Mouse (Mus musculus) brain, embryonic 18.5 days (tissue): Measurements from ENCODE around the gene Clps.
"Not testable (repeated sequence)": the region's sequence is repeated elsewhere in the genome, so short reads cannot be mapped to it uniquely, and the experiment has no call there.

Source experiments
- DNase-seq: peaks from one replicate; pipeline ENCODE4 v3.0.0-alpha.2; 2012; ENCODE audit warnings: low read depth, low spot score

The Clps gene

DNA sequence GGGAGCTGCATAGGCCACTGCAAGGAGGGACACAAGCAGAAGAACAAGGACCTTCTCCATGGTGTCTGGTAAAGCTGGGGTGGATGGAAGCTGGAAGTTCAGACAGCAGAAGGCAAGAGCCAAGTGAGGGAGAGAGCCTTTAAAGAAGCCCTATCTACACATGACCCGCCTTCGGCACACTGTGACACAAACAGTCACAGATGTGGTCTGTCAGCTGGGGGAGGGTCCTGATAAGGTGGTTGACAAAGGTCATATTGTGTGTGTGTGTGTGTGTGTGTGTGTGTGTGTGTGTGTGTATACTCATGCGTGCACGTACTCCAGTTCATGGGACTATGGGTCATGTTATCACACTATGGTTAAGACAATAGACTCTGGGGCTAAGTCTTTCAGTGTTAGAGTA is at the start of gene Clps:
Gene Clps, minus strand, starts transcription at position 169 of the 400 bp plus-strand sequence.
- no peak for DNase-seq

- DNase-seq: no peak
These were observed 49.0 kb upstream of the Clps start for GRCm38 (mm10) chr17:28609543-28609942.

DNA sequence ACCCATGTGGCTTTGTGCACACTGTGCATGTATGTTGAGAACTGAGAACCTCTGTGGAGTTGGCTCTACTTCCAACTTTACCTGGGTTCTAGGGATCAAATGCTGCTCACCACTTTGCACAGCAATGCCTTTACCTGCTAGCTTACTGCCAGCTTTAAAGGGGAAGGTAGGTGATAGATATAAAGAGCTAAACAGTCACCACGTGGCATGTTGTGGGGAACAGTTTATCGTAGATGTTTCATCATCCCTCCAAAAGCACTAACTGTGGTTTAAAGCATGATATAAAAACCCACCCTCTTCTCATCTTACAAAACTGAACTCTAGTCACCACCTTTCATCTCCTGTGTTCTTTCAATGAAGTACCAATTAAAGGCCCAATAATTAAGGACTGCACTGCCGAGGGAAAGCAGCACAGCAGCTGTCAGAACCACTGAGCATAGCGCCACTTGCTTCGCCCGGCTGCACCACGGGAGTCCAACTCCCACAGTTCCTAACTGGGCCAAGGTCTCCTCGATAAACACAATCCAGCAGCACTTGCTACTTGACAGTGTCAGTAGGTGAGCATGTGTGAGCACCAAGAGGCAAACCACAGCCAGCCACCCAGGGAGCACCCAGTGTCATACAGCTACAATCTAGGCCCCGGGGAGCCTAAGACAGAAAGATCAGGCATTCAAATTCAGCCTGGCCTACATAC is 41.1 kb upstream of the Clps start:
- DNase-seq: no peak

DNA sequence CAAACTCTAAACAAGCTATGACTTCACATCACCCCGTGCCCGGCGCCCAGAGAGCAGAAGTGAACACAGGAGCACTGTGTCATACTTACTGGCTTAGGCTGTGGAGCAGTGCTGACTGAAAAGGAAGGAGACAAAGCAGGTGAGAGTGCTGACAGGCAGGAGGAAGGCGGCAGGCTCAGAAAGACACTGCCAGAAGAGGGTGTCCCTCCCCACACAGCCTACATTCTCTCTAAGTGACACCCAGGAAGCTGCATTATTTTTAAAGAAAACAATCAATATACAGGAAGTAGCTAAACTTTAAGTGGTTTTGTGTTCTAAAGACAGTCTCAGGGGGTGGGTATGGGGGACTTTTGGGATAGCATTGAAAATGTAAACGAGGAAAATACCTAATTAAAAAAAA is 40.2 kb upstream of the Clps start:
- no peak for DNase-seq

DNA sequence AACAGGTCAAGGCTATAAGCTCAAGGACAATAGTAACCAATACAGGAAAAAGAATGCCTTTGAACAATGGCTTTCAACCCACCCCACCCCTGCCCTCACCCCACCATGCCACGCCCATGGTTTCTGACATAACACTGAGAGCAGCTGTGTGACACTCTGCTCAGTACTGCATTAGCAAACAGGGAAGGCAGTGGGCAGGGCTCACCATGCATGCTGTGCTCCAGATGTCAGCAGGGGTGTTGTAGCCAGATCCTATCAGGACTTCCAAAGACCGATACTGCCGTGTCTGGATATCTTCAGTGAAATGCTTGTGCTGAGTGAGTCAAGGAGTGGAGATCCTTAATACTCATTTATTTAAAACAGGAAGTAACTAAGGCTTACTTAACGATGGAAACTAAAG is 33.4 kb upstream of the Clps start:
- DNase-seq: no peak

DNA sequence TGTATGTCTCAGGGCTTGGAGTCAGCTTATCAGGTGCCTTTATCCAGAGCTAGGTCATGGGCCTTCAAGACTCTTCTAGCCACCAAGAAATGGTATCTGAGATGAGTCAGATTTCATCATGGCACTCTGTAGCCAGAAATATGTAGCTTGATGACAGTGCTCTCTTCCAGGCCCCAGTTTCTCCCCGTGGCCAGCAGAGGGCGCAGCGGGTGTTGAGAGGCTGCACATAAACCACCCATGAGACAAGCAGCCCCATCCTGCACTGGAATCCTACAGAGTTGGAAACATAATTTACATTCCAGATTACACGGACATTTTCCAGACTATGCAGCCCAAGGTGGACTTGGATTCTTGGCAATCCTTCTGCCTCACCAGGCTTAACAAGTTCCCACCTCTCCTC is 32.4 kb upstream of the Clps start:
- peak; percentile 18 for DNase-seq

GRCm38 (mm10) chr17:28591476-28591875 is 30.9 kb upstream of the Clps start:
- no peak for DNase-seq

DNA sequence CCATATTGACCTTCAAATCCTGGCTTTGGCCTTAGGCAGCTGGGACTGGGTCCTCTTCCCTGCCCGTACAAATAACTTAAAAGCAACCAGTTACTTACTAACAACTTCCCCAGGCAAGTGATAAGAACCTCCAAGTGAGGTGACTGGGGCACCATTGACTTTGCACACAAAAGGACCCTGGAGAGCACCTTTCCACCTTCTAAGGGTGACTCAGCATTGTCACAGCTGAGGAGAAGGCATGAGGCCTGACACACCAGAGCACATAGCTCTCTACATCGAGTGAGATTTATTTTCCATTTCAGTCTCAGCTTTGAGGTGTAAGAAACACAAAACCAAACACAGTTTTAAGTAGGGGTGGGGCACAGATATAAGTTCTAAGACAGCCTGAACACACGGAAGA is 30.0 kb upstream of the Clps start:
- no peak for DNase-seq

DNA sequence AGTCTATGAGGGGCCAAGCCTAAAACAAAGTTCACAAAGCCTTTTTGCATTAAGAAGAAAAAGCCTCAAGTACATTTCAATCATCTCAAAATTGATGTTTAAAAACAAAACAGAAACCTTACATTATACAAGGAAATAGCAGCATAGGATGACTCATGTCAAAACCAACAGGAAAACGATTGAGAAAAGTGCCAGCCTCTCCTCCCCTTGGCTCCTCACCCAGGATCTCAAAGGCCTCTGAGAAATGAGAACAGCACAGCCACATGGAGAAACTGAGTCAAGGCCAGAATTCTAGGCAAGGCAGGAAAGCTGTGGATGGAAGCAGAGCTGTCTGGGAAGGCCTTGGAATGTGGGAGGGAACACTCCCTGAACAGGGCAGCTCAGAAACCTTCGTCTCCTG is 28.0 kb upstream of the Clps start:
- DNase-seq: no peak

DNA sequence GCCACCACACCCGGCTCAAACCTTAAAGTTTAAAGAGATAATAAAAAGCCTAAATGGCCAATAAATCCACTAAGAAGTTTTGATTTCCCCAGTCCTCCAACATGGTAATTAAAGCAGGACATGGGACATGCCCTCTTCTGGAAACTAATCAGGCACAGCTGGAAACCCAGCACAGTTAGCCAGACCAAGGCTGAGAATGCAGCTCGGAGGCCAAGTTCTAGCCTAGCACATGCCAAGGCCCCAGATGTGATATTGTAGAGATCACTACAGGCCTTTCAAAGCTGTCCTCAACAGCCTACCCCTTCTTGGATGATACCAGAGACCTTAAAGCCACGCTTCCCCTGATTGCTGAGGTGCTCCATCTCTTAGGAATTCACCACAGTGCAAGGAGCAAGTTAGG is 25.9 kb upstream of the Clps start:
- DNase-seq: no peak

GRCm38 (mm10) chr17:28581056-28581455 is 20.5 kb upstream of the Clps start:
- DNase-seq: no peak

DNA sequence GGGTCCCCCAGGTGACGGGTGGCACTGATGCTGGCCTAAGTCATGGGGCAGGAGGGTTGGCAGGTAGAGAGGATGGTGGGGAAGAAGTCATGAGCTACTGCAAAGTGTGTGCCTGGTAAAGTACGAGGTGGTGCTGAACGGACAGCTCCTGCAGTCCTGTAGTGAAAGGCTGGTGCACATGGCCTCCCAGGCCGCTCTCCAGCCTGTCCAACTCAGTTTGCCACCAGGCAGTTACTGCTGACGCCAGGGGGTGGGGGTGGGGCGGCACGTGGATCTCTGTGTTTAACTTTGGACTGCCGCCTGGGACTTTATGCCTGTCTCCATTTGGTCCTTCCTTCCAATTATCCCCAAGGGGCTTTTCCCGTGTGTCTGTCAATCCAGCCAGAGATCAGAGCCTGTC is 19.8 kb upstream of the Clps start:
- DNase-seq: no peak

DNA sequence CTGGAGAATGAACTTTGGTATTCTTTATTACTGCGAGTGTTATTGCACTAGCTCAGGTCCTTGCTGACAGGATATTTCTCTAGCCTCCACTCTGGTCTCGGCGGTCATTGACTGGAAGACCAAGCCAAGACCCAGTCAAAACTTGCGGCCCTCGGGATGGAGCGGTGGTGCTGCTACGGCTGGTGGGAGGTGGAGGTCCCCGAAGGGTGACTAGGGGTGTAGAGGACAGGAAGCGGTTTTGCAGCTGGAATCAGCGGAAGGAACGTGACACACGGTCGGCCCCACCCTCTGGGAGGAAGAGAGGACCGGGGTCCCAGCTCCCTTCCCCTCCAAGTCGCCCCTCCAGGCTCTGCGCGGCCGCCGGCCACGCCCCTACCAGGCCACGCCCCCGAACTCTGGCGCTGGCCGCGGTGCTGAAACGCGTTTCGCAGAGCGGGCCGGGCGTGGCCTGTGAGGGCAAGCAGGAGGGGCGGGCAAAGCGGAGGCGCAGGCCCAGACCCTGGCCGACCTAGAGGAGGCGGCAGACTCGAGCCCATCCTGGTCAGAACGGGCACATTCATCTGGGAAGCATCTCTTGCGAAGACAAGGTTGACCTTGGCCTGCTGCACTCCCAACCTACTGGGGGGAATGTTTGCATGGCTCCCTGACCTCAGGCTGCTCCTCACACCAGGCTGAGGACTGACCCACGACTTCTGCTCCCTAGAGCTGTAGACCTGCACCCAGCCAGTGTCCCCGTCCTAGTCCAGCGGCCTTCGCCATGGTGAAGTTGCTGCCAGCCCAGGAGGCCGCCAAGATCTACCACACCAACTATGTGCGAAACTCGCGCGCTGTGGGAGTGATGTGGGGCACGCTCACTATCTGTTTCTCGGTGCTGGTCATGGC is 14.9 kb upstream of the Clps start, which contains the start of gene Lhfpl5:
Gene Lhfpl5, plus strand, starts transcription at position 398 of the 882 bp plus-strand sequence.
- DNase-seq: peak; percentile 10

- no peak for DNase-seq
These were observed 12.4 kb upstream of the Clps start for GRCm38 (mm10) chr17:28572941-28573340.

DNA sequence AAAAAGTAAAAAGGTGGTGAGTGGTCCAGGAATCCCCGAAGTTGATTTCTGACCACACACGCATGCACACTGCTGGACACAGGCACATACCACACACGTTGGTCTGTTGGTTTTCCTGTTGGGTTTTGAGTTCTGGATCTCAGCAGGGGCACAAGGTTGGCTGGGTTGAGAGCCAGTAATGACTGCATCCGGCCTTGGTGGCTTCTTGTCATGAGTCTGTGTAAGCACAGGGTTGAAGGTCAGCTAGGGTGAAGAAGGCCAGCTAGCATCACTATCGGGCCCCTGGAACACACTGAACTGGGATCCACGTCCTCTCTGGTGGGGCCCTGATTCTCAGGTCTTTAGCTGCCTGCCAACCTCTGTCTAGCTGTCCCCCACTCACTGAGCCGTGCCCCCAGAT is 12.0 kb upstream of the Clps start:
- no peak for DNase-seq

GRCm38 (mm10) chr17:28571868-28572267 is 11.3 kb upstream of the Clps start:
- no peak for DNase-seq

DNA sequence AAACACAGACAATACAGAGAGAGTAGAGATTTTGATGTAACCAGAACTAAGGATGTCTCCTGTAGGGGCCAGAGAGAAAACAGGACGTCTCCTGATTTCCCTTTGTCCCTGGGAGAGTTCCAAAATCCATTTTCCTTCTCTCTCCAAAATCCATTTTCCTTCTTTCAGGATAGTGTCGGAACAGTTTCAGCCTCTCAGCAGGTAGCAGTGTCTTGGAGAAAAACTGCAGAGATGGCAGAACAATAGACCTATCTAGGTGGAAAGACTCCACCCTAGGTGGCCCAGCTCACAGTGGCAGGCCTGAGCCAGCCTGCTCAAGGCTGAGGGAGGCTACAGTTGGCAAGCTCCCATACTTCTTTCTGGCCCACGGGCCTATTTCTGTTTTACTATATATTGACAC is 7.0 kb upstream of the Clps start:
- no peak for DNase-seq

- DNase-seq: no peak
These were observed 4.6 kb upstream of the Clps start for GRCm38 (mm10) chr17:28565181-28565580.

GRCm38 (mm10) chr17:28561613-28562012 is 1.0 kb upstream of the Clps start:
- no peak for DNase-seq

DNA sequence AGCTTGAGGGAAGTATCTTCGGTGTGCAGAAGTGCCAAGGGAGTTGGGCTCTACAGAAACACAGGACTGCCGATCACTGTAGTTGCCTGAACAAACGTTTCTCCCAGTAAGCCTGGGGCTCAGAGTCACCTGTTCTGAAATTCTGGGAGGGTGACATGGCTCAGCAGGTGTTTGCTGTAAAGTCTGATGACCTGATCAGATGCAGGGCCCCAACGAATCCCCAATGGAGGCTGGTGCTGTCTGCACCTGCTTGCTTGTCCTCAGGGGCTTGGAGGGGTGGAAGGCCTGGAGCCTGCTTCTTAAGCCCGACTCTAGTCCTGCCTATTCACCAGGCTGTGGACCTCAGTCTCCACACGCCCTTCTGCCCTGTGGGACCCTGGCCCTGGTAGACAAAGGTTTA is 2.8 kb downstream of the Clps start:
- no peak for DNase-seq

DNA sequence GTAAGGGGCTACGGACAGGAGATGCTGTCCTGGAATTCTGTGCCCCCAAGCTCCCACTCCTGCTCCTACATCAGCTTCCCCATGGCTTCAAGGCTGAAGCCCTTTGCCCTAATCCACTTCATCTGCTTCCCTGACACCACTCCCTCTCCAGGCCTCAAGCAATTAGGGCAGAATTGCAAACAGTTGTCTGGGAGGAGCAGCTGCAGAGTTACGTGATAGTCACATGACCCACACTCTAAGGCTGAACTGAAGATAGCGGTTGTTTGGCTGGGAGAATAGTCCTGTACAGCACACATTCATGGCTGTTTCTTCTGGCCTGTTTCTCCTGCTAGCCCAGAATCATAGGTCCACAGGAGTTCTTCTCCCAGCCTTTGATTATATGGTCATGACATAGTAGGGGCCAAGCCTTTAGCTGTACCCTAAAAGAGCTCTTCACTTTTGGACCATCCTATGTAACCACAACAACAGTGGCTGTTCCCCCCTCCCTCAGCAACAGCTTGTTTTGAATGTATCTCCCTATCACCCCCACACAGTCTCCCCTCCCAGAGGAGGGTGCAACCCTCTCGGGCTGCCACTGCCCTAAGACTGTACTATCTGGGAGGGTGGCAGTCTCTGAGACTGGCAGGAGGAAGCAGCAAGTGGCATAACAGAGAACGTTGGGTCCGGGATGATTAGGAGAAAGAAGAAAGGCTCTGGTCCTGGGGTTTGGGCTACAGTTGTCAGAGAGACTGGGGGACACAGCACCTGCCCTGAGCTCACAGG is 3.8 kb downstream of the Clps start:
- no peak for DNase-seq

- DNase-seq: not testable (repeated sequence)
These were observed 6.5 kb downstream of the Clps start for GRCm38 (mm10) chr17:28554021-28554420.
